Mouse (Mus musculus) megakaryocyte, embryonic 14.5 days (primary cell): ENCODE measurements around the gene Zbtb3.

Experiments used
- FLI1 ChIP-seq: IDR thresholded peaks from 2 replicates; pipeline ENCODE4 v1.6.1; 2012; ENCODE audit warnings: low read length, inconsistent platforms, mixed read lengths
- GATA1 ChIP-seq: IDR thresholded peaks from 3 replicates; pipeline ENCODE4 v1.6.1; 2012; ENCODE audit warnings: mixed read lengths, low read length, inconsistent platforms, borderline replicate concordance

GRCm38 (mm10) chr19:8819596-8820423, 17.5 kb downstream of the Zbtb3 start, which contains the start of gene Hnrnpul2:
- no peak for TF ChIP-seq GATA1
- TF ChIP-seq FLI1 = peak; percentile 35; the same call in 1 of the 2 replicates
